Mouse (Mus musculus): ENCODE data around the gene Dscaml1. TPM values are rescaled to one million over a fixed set of nuclear protein-coding genes. Genes with fewer than 3 reads are reported as not detected.

Gene Dscaml1
- polyA plus RNA-seq, 2 experiments, result not detected

- H3K4me1 ChIP-seq (replicated peaks; ENCODE audit: control insufficient read depth in 2 of 2, insufficient read depth in 2 of 2, low read length in 1 of 2), result no peaks in the 10 kb centered on the region
- no peak overlapping the region for H3K4me3 ChIP-seq (ENCODE audit: insufficient read depth in 1 of 2, low read depth in 2 of 2, low read length in 2 of 2)
- no peak overlapping the region for H3K4me2 ChIP-seq (ENCODE audit: low read depth)
- H3K9ac ChIP-seq (replicated peaks), result no peak overlapping the region
- no peaks in the 10 kb centered on the region for H3K27me3 ChIP-seq (ENCODE audit: control insufficient read depth, insufficient read depth, low read length)
- 44% methylated on average over 17 of the region's 17 CpGs for WGBS (ENCODE audit: insufficient replicate concordance)
- TF ChIP-seq CTCF (IDR thresholded peaks at IDR 0.05; ENCODE audit: low read depth) (no peak), EP300 (IDR thresholded peaks at IDR 0.05; ENCODE audit: low read depth) (no peak)
- no peaks in the 10 kb centered on the region for H3K36me3 ChIP-seq (replicated peaks; ENCODE audit: control insufficient read depth, insufficient read depth, low read depth)
- H3K9me3 ChIP-seq (ENCODE audit: control insufficient read depth, low read length), result no peaks in the 10 kb centered on the region
- ATAC-seq (ENCODE audit: insufficient read depth), result no peak
- DNase-seq (ENCODE audit: low read depth in 3 of 3, low spot score in 3 of 3), result no peak
- H3K27ac ChIP-seq, result no peak overlapping the region
Observed at GRCm38 (mm10) chr9:45555036-45555826, 128.8 kb downstream of the Dscaml1 start.

GRCm38 (mm10) chr9:45556882-45557281, 130.5 kb downstream of the Dscaml1 start:
- DNase-seq (ENCODE audit: low read depth in 3 of 3, low spot score in 3 of 3), result no peak
- WGBS (ENCODE audit: insufficient replicate concordance), result 58% methylated on average over 3 of the region's 3 CpGs

GRCm38 (mm10) chr9:45560987-45561386, 134.6 kb downstream of the Dscaml1 start:
- Histone ChIP-seq H3K4me3 (ENCODE audit: insufficient read depth in 1 of 2, low read depth in 2 of 2, low read length in 2 of 2) (no peak overlapping the region), H3K9me3 (ENCODE audit: control insufficient read depth, low read length) (no peaks in the 10 kb centered on the region), H3K9ac (replicated peaks) (no peak overlapping the region), H3K4me2 (ENCODE audit: low read depth) (no peak overlapping the region), H3K27ac (no peak overlapping the region), H3K4me1 (replicated peaks; ENCODE audit: control insufficient read depth in 2 of 2, insufficient read depth in 2 of 2, low read length in 1 of 2) (no peaks in the 10 kb centered on the region), H3K27me3 (ENCODE audit: control insufficient read depth, insufficient read depth, low read length) (no peaks in the 10 kb centered on the region), H3K36me3 (replicated peaks; ENCODE audit: control insufficient read depth, insufficient read depth, low read depth) (no peaks in the 10 kb centered on the region)
- ATAC-seq (ENCODE audit: insufficient read depth) (no peak), DNase-seq (ENCODE audit: low read depth in 3 of 3, low spot score in 3 of 3) (no peak)
- 56% methylated on average over 6 of the region's 6 CpGs for WGBS (ENCODE audit: insufficient replicate concordance)
- TF ChIP-seq CTCF (IDR thresholded peaks at IDR 0.05; ENCODE audit: low read depth) (no peak), EP300 (IDR thresholded peaks at IDR 0.05; ENCODE audit: low read depth) (no peak)

More at GRCm38 (mm10) chr9:45556882-45557281, 130.5 kb downstream of the Dscaml1 start:
- no peaks in the 10 kb centered on the region for H3K4me1 ChIP-seq (replicated peaks; ENCODE audit: control insufficient read depth in 2 of 2, insufficient read depth in 2 of 2, low read length in 1 of 2)
- no peaks in the 10 kb centered on the region for H3K9me3 ChIP-seq (ENCODE audit: control insufficient read depth, low read length)
- ATAC-seq (ENCODE audit: insufficient read depth), result no peak
- TF ChIP-seq EP300 (IDR thresholded peaks at IDR 0.05; ENCODE audit: low read depth), result no peak
- no peak for TF ChIP-seq CTCF (IDR thresholded peaks at IDR 0.05; ENCODE audit: low read depth)
- no peak overlapping the region for H3K4me2 ChIP-seq (ENCODE audit: low read depth)
- H3K36me3 ChIP-seq (replicated peaks; ENCODE audit: control insufficient read depth, insufficient read depth, low read depth), result no peaks in the 10 kb centered on the region
- no peaks in the 10 kb centered on the region for H3K27me3 ChIP-seq (ENCODE audit: control insufficient read depth, insufficient read depth, low read length)
- H3K4me3 ChIP-seq (ENCODE audit: insufficient read depth in 1 of 2, low read depth in 2 of 2, low read length in 2 of 2), result no peak overlapping the region
- H3K9ac ChIP-seq (replicated peaks), result no peak overlapping the region
- H3K27ac ChIP-seq, result no peak overlapping the region

GRCm38 (mm10) chr9:45566843-45567578, 140.6 kb downstream of the Dscaml1 start:
- DNase-seq (ENCODE audit: low read depth in 3 of 3, low spot score in 3 of 3) (no peak), ATAC-seq (ENCODE audit: insufficient read depth) (no peak)
- TF ChIP-seq CTCF (IDR thresholded peaks at IDR 0.05; ENCODE audit: low read depth) (no peak), EP300 (IDR thresholded peaks at IDR 0.05; ENCODE audit: low read depth) (no peak)
- Histone ChIP-seq H3K4me3 (ENCODE audit: insufficient read depth in 1 of 2, low read depth in 2 of 2, low read length in 2 of 2) (no peak overlapping the region), H3K9ac (replicated peaks) (no peak overlapping the region), H3K27ac (no peak overlapping the region), H3K9me3 (ENCODE audit: control insufficient read depth, low read length) (no peaks in the 10 kb centered on the region), H3K4me2 (ENCODE audit: low read depth) (no peak overlapping the region), H3K4me1 (replicated peaks; ENCODE audit: control insufficient read depth in 2 of 2, insufficient read depth in 2 of 2, low read length in 1 of 2) (no peaks in the 10 kb centered on the region), H3K27me3 (ENCODE audit: control insufficient read depth, insufficient read depth, low read length) (no peaks in the 10 kb centered on the region), H3K36me3 (replicated peaks; ENCODE audit: control insufficient read depth, insufficient read depth, low read depth) (no peaks in the 10 kb centered on the region)
- 34% methylated on average over 5 of the region's 5 CpGs for WGBS (ENCODE audit: insufficient replicate concordance)

- H3K4me3 ChIP-seq (ENCODE audit: insufficient read depth in 1 of 2, low read depth in 2 of 2, low read length in 2 of 2), result no peak overlapping the region
- WGBS (ENCODE audit: insufficient replicate concordance), result 36% methylated on average over 3 of the region's 3 CpGs
- no peak overlapping the region for H3K4me2 ChIP-seq (ENCODE audit: low read depth)
- no peak overlapping the region for H3K9ac ChIP-seq (replicated peaks)
- no peak overlapping the region for H3K27ac ChIP-seq
- DNase-seq (ENCODE audit: low read depth in 3 of 3, low spot score in 3 of 3) (no peak), ATAC-seq (ENCODE audit: insufficient read depth) (no peak)
- TF ChIP-seq EP300 (IDR thresholded peaks at IDR 0.05; ENCODE audit: low read depth) (no peak), CTCF (IDR thresholded peaks at IDR 0.05; ENCODE audit: low read depth) (no peak)
- no peaks in the 10 kb centered on the region for H3K4me1 ChIP-seq (replicated peaks; ENCODE audit: control insufficient read depth in 2 of 2, insufficient read depth in 2 of 2, low read length in 1 of 2)
- H3K27me3 ChIP-seq (ENCODE audit: control insufficient read depth, insufficient read depth, low read length), result no peaks in the 10 kb centered on the region
- H3K9me3 ChIP-seq (ENCODE audit: control insufficient read depth, low read length), result no peaks in the 10 kb centered on the region
- no peaks in the 10 kb centered on the region for H3K36me3 ChIP-seq (replicated peaks; ENCODE audit: control insufficient read depth, insufficient read depth, low read depth)
Observed at GRCm38 (mm10) chr9:45569680-45570079, 143.3 kb downstream of the Dscaml1 start.
